Mouse (Mus musculus) monocyte, adult 5-6 weeks (primary cell): Measurements from ENCODE around the gene Ppp1r36. TPM values are rescaled to one million over a fixed set of nuclear protein-coding genes. Genes with fewer than 3 reads are reported as not detected.

Experiments used
- ATAC-seq: fragments of 153-309, 156-312 bp; replicated peaks from 2 replicates; pipeline ENCODE4 v1.8.0; 2017; ENCODE audit warnings: mild to moderate bottlenecking; ENCODE audit not compliant: low TSS enrichment, insufficient number of reproducible peaks, severe bottlenecking, poor library complexity, low FRiP score
- total RNA-seq: library from RNA; stranded (forward); fragments of 200-1000, 200-491, 200-594 nt; gene quantifications from 3 replicates; pipeline ENCODE4 v1.2.3, GENCODE M21; 2017

Gene Ppp1r36
- total RNA-seq, 1 experiment from 2014 or later = 1.9 TPM

DNA sequence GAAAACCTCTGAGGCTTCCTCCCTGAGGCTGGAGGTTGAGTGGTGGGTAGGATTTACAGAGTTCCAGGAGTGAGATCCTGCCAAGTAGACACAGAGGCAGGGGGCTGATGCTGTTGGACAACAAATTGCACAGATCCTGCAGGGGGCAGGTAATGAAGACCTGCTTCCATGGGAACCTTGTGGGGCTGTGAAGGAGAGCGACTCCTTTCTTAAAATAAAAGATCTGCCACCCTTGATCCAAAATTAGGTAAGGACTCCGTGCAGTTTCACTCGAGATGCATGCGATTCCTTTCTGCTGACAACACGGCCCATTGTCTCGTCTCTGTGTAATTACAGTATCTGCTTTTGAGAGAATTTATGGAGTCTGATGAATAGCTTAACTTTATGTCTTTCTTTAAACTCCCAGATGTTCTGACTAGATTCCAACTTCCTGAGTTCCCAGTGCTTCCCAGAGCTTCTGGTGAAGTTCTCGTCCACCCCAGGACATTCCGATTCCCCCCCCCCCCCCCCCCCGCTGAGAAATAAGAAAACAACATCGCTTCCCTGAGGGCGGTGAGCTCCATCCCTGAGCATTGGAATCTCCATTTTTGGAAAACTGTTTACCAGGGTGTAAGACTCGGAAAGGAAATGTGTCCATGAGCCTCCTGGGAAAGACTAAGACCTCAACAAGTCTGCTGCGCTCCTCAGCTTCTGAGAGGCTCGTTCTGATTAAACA, 61.1 kb downstream of the Ppp1r36 start:
- ATAC-seq = no peak

DNA sequence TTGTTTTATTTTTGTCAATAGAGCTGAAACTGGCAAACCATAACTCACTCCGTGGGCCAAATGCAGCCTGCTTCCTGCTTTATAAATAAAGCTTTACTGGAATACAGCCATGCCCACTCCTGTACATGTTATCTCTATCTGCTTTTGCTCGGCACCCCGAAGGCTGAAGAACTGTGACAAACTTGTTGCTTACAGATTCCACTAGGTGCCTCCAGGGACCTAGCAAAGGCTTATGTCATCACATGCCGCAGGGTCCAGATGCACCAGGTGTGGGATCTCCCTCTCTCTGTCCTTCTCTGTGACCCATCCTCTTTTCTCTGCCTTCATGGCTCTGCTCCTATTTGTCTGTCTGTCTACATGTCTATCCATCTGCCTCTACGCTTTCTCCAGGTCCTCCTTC, 61.8 kb downstream of the Ppp1r36 start:
- ATAC-seq = no peak

DNA sequence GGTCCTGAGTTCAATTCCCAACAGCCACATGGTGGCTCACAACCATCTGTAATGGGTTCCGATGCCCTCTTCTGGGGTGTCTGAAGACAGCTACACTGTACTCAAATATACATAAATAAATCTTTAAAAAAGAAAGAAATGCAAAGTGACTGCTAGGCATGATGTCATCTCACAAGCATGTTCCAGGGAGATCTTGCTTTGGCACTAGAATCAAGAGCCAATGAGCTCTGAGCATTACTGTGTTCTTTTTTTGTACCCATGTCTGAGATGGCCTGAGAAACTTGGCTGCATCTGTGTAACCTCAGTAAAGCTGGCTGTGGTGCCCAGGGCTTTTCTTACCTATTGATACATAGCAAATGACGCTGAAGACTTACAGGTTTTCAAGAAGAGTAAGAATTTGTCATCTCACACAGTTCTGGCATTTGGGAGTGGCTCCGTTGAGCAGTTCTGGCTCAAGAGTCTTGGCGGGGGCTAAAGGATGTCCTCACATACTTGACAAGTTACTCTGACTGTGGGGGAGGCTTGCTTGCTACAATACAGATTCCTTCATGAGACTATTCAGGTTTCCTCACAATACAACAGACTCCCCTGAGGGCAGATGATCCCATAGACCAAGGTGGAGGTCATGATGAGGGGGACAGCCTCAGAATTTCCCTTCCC, 62.6 kb downstream of the Ppp1r36 start:
- no peak for ATAC-seq

DNA sequence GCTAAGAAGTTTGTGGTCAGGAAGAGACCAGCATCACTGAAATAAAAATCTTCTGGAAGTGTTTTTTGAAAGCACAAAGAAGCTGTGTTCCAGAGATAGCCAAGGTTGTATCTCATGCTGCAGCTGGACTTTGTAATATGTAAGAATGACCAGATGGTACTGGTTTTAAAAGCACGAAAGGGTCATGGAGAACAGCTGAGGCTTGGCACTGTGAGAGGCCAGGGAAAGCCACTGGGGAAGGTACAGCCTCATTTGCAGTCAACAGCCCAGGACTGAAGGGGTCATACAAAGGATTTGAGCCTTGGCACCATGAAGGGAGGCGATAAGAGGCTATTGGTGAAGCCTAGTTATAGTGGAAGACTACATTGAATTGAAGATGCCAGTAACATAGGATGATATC, 65.1 kb downstream of the Ppp1r36 start:
- no peak for ATAC-seq

DNA sequence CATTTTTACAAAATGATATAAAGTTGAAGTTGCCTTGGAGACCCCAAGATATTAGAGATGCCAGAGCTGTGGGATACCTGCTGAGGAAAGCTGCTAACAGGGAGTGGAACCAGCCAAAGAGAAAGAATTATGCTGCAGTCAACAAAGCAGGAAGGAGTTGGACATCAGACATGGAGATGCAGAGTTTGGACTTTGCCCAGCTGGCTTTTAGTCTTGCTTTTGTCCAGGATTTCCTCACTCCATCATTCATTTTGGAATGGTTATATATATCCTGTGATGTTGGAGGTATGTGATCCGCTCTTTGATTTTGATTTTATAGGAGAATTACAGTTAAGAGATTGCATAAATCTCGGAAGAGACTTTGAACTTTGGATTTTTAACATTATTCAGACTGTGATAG, 65.6 kb downstream of the Ppp1r36 start:
- ATAC-seq = no peak

DNA sequence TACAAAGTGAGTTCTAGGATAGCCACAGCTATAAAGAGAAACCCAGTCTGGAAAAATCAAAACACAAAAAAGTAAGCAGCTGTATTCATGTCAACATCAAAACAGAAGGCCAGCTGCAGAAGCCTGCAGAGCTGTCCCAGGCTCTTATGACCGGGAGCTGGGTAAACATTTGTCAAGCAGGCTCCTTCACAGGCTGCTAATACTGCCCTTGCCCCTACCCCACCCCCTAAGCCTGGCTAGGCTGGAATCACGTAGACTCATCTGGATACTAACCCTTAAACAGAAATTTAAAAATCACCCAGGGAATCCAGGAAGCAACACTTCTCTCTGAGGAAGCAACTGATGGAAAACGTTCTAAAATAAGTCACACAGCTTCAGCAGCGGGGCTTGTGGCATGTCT, 67.5 kb downstream of the Ppp1r36 start:
- ATAC-seq = no peak

DNA sequence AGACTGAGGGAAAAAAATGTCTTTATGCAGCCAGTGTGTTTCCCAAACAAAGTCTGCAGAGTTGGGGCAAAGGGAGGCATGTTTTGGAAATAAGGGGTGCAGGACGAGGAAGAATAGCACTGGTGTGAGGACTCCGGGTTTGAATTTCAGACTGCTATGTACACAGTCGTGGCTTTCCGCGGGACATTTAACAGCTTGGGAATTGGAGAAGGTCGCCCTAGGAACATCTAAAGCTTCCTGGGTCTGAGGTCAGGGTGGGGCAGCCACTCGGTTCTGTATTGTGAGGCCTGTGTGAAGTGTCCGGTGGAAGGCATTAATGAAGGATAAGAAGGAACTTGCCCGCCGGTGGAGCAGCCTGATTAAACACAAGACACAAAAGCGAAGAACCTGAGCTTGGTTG, 68.0 kb downstream of the Ppp1r36 start:
- ATAC-seq = no peak

DNA sequence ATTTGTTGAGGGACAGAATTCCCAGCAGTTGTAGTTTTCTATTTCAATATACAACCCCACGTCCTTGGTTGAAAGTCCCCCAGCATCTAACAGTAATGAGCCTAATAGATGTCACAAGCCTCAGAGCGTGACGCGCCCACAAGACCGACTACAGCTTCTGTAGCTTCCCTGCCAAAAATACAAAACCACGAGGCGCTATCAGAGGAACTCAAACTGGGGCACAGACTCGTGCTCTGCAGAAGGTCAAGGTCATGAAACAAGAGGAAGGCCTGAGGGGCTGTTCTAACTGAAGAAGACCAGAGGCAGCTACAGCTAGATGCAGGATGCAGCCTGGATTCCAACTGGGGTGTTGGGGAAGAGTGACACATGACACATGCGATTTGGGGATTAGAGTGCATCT, 69.6 kb downstream of the Ppp1r36 start:
- ATAC-seq = no peak

Other genes with a start within 250 kb of the Ppp1r36 start
- gene Esr2, start 240.3 kb upstream of the Ppp1r36 start, total RNA-seq = not detected in 3 replicates
- 1.3 TPM in 1 of 3 replicates, not detected in the others for gene Tex21, start 170.8 kb upstream of the Ppp1r36 start, total RNA-seq
- gene Mthfd1, start 162.2 kb upstream of the Ppp1r36 start, total RNA-seq = 16.1 to 31.0 TPM (median 19.5 TPM) in 3 replicates
- gene Akap5, start 92.6 kb upstream of the Ppp1r36 start, total RNA-seq = 0.10 to 1.3 TPM (median 0.32 TPM) in 3 replicates
- 6.7 to 16.7 TPM (median 15.7 TPM) in 3 replicates for gene Zbtb25, start 47.9 kb upstream of the Ppp1r36 start, total RNA-seq
- gene Zbtb1, start 47.3 kb upstream of the Ppp1r36 start, total RNA-seq = 17.2 to 22.9 TPM (median 19.8 TPM) in 3 replicates
- 9.5 to 14.7 TPM (median 11.9 TPM) in 3 replicates for gene Hspa2, start 13.4 kb upstream of the Ppp1r36 start, total RNA-seq
- gene Plekhg3, start 113.4 kb downstream of the Ppp1r36 start, total RNA-seq = 54.4 to 58.3 TPM (median 55.2 TPM) in 3 replicates